Mouse (Mus musculus) stomach, embryonic 15.5 days (tissue): Measurements from ENCODE around the gene Fbn1. TPM values are rescaled to one million over a fixed set of nuclear protein-coding genes. Genes with fewer than 3 reads are reported as not detected.

Experiments used
- polyA plus RNA-seq: library from polyadenylated mRNA; unstranded; fragments of >200 nt; fragmentation: Nextera tagmentation; extraction: Ambion mirVana; gene quantifications from 2 replicates; pipeline ENCODE4 v1.2.1, GENCODE M21; 2015

Gene Fbn1
- polyA plus RNA-seq, 1 experiment from 2014 or later: 25.9 TPM

Other genes with a start within 250 kb of the Fbn1 start
- 0.45 and 0.67 TPM in 2 replicates for gene Gm9913, start 2.9 kb downstream of the Fbn1 start, polyA plus RNA-seq
- 5.2 TPM in 2 replicates for gene Cep152, start 117.1 kb upstream of the Fbn1 start, polyA plus RNA-seq
- 139 and 147 TPM in 2 replicates for gene Eid1, start 165.1 kb upstream of the Fbn1 start, polyA plus RNA-seq
- gene Shc4, start 216.2 kb upstream of the Fbn1 start, polyA plus RNA-seq: 2.5 and 3.1 TPM in 2 replicates